Mouse (Mus musculus) spleen, embryonic (tissue): ENCODE measurements around the gene Crim1.

ENCODE experiments used
- CTCF ChIA-PET: fragments of 350-600 bp; sonication (Branson Sonifier 250); formaldehyde crosslinking; loops from one replicate; lab custom pipeline; 2022; lab: Charles Lee

Crim1 gene

GRCm38 (mm10) chr17:78368481-78368880 is 168.4 kb downstream of the Crim1 start:
- CTCF ChIA-PET = interaction anchor here (0.9 kb wide), 1 partner anchor 28 kb away, joined by 3 read pairs; no protein-coding TSS in a partner anchor

GRCm38 (mm10) chr17:78370445-78370844 is 170.4 kb downstream of the Crim1 start:
- CTCF ChIA-PET = no interaction called here

- CTCF ChIA-PET = no interaction called here
Observed at GRCm38 (mm10) chr17:78373174-78373573, 173.1 kb downstream of the Crim1 start.

GRCm38 (mm10) chr17:78373849-78374248 is 173.8 kb downstream of the Crim1 start:
- CTCF ChIA-PET = no interaction called here

GRCm38 (mm10) chr17:78374756-78375155 is 174.7 kb downstream of the Crim1 start:
- CTCF ChIA-PET = no interaction called here

GRCm38 (mm10) chr17:78376587-78376986 is 176.5 kb downstream of the Crim1 start:
- CTCF ChIA-PET = no interaction called here

- CTCF ChIA-PET = interaction anchor here (0.7 kb wide), 1 partner anchor 156 kb away, joined by 3 read pairs; no protein-coding TSS in a partner anchor
Observed at GRCm38 (mm10) chr17:78379079-78379729, 179.2 kb downstream of the Crim1 start.

GRCm38 (mm10) chr17:78379730-78380245 is 179.7 kb downstream of the Crim1 start:
- CTCF ChIA-PET = interaction anchor here (0.7 kb wide), 1 partner anchor 156 kb away, joined by 3 read pairs; no protein-coding TSS in a partner anchor

GRCm38 (mm10) chr17:78382321-78382720 is 182.3 kb downstream of the Crim1 start:
- CTCF ChIA-PET = no interaction called here

- CTCF ChIA-PET = no interaction called here
Observed at GRCm38 (mm10) chr17:78387665-78388064, 187.6 kb downstream of the Crim1 start.

- CTCF ChIA-PET = no interaction called here
Observed at GRCm38 (mm10) chr17:78388101-78388847, 188.2 kb downstream of the Crim1 start.

- CTCF ChIA-PET = no interaction called here
Observed at GRCm38 (mm10) chr17:78389573-78389972, 189.5 kb downstream of the Crim1 start.

GRCm38 (mm10) chr17:78392401-78393087 is 192.5 kb downstream of the Crim1 start:
- CTCF ChIA-PET = no interaction called here

GRCm38 (mm10) chr17:78400130-78400840 is 200.2 kb downstream of the Crim1 start:
- CTCF ChIA-PET = no interaction called here

GRCm38 (mm10) chr17:78401311-78401710 is 201.3 kb downstream of the Crim1 start:
- CTCF ChIA-PET = no interaction called here

- CTCF ChIA-PET = no interaction called here
Observed at GRCm38 (mm10) chr17:78401713-78402112, 201.7 kb downstream of the Crim1 start.

- CTCF ChIA-PET = no interaction called here
Observed at GRCm38 (mm10) chr17:78402174-78402573, 202.1 kb downstream of the Crim1 start.

GRCm38 (mm10) chr17:78403229-78403628 is 203.2 kb downstream of the Crim1 start:
- CTCF ChIA-PET = no interaction called here

GRCm38 (mm10) chr17:78403804-78404203 is 203.8 kb downstream of the Crim1 start:
- CTCF ChIA-PET = no interaction called here

GRCm38 (mm10) chr17:78405336-78405735 is 205.3 kb downstream of the Crim1 start:
- CTCF ChIA-PET = interaction anchor here (0.6 kb wide), 1 partner anchor 158 kb away, joined by 5 read pairs; no protein-coding TSS in a partner anchor

GRCm38 (mm10) chr17:78406854-78407253 is 206.8 kb downstream of the Crim1 start:
- CTCF ChIA-PET = no interaction called here
